In the genomic region with DNA sequence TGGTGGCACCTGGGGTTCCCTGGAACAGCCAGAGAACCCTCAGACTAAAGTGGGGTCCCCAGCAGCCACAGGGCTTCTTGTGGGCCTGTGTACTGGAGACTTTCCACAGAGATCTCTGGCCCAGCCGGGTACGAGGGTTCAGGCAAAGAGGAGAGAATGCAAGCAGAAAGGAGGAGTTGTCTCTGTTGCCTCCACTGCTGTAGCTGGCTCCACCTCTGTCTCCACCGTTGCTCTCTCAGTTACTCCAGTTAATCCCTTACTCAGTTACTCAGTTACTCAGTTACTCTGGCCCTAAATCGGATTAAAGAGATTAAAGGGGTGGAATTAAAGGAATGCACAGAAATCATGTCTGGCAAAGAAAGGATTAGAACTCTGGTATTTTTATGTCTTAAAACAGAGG, we compare ENCODE assay signal across 28 mouse cellular contexts. TPM values are rescaled to one million over a fixed set of nuclear protein-coding genes. Genes with fewer than 3 reads are reported as not detected.
"Had no signal": no experiment of that assay in that cellular context is flagged by ENCODE, and none has a peak within 500 bp of the region (broad histone marks: within the 10 kb centered on the region; RNA-seq: fewer than 3 reads in every experiment).

A gene (minus strand): TSS at position 223 of the 400 bp plus-strand sequence.

- H3K36me3 ChIP-seq: intestine, embryonic 15.5 days; limb, embryonic 10.5 days; limb, embryonic 13.5 days; liver, embryonic 13.5 days; midbrain, embryonic 12.5 days; midbrain, embryonic 15.5 days; neural tube, embryonic 12.5 days; neural tube, embryonic 15.5 days had no signal

- H3K4me3 ChIP-seq: intestine, embryonic 15.5 days; layer of hippocampus, adult 2 months; limb, embryonic 10.5 days; limb, embryonic 13.5 days; liver, embryonic 13.5 days; midbrain, embryonic 12.5 days; midbrain, embryonic 15.5 days; neural tube, embryonic 12.5 days; neural tube, embryonic 15.5 days had no signal

- ATAC-seq: hindbrain, embryonic 16.5 days; intestine, embryonic 15.5 days; midbrain, embryonic 15.5 days had no signal

- H3K27me3 ChIP-seq: intestine, embryonic 15.5 days; midbrain, embryonic 12.5 days; midbrain, embryonic 15.5 days; neural tube, embryonic 12.5 days; neural tube, embryonic 15.5 days had no signal

- H3K9ac ChIP-seq: intestine, embryonic 15.5 days; limb, embryonic 13.5 days; liver, embryonic 13.5 days; midbrain, embryonic 12.5 days; midbrain, embryonic 15.5 days; neural tube, embryonic 12.5 days; neural tube, embryonic 15.5 days had no signal

- H3K4me2 ChIP-seq: intestine, embryonic 15.5 days; limb, embryonic 13.5 days; liver, embryonic 13.5 days; midbrain, embryonic 12.5 days; midbrain, embryonic 15.5 days; neural tube, embryonic 12.5 days; neural tube, embryonic 15.5 days had no signal

- H3K9me3 ChIP-seq: intestine, embryonic 15.5 days; limb, embryonic 10.5 days; limb, embryonic 13.5 days; liver, embryonic 13.5 days; midbrain, embryonic 12.5 days; midbrain, embryonic 15.5 days; neural tube, embryonic 12.5 days; neural tube, embryonic 15.5 days had no signal

- DNase-seq: layer of hippocampus, adult 9-11 months; liver; liver, embryonic 13.5 days; lung, adult 2 months; lung, postnatal 14 days; lung, postnatal 4 days; thymus, adult 18-20 months; thymus, postnatal 36 days had no signal

- H3K27ac ChIP-seq: intestine, embryonic 15.5 days; layer of hippocampus, adult 2 months; limb, embryonic 10.5 days; limb, embryonic 13.5 days; liver, embryonic 13.5 days; midbrain, embryonic 12.5 days; midbrain, embryonic 15.5 days; neural tube, embryonic 12.5 days; neural tube, embryonic 15.5 days had no signal

- H3K4me1 ChIP-seq: intestine, embryonic 15.5 days; limb, embryonic 10.5 days; limb, embryonic 13.5 days; liver, embryonic 13.5 days; midbrain, embryonic 12.5 days; midbrain, embryonic 15.5 days; neural tube, embryonic 12.5 days; neural tube, embryonic 15.5 days had no signal

RNA-seq across cellular contexts. Expression of the gene that starts here (rescaled TPM):
- total RNA-seq: layer of hippocampus, postnatal 25 days; left cerebral cortex, adult 18-20 months; megakaryocyte, adult 5-6 weeks had no signal
- polyA plus RNA-seq: intestine, embryonic 15.5 days; large intestine, adult 2 months; limb, embryonic 10.5 days; limb, embryonic 13.5 days; liver, embryonic 13.5 days; liver, embryonic 16.5 days; lung, adult 2 months; lung, embryonic 16.5 days; midbrain, embryonic 12.5 days; neural tube, embryonic 12.5 days; neural tube, embryonic 15.5 days; small intestine, adult 2 months; spleen, adult 2 months; stomach, embryonic 16.5 days; testis, adult 2 months; urinary bladder, adult 2 months had no signal
